Mouse (Mus musculus): ENCODE measurements at regions not wholly inside any gene's neighbourhood (a gene's known extent, or its start where the extent isn't known, plus 50 kb on each side); places are given as distances from the start of the nearest gene placed in this dataset.

- H3K27ac ChIP-seq, result no peak overlapping the region
- no peak overlapping the region for H3K4me3 ChIP-seq
- no peak for TF ChIP-seq CTCF (IDR thresholded peaks at IDR 0.05)
- no peak for DNase-seq (ENCODE audit: extremely low spot score in 1 of 2, low spot score in 2 of 2)
- intact Hi-C loops (cut with DNase I), result no loop called here
Observed at GRCm38 (mm10) chr1:56286386-56287045, 350.7 kb downstream of the Hsfy2 start.

DNA sequence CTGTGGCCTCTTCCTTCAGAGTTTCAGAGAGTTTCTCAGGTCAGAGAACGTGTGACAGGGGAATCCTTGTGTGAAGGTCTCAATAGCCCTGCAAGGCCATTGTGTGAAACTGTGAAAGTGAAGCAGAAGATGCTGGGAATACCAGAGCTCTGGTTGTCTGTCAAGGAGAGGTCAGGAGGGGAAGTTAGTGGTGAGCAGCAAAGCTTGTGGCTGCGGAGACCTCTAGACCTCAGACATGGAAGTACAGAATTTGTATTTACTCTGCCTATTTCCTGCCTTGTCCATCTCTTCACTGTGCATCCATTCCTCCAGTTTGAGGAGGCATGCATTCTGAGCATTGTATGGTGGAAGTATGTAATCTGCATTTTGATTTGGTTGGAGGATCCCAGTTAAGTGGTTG lies 375.5 kb downstream of the Hsfy2 start:
- TF ChIP-seq CTCF (IDR thresholded peaks at IDR 0.05), result no peak
- Histone ChIP-seq H3K27ac (no peak overlapping the region), H3K4me3 (no peak overlapping the region)
- intact Hi-C loops (cut with DNase I), result no loop called here
- DNase-seq (ENCODE audit: extremely low spot score in 1 of 2, low spot score in 2 of 2), result no peak

DNA sequence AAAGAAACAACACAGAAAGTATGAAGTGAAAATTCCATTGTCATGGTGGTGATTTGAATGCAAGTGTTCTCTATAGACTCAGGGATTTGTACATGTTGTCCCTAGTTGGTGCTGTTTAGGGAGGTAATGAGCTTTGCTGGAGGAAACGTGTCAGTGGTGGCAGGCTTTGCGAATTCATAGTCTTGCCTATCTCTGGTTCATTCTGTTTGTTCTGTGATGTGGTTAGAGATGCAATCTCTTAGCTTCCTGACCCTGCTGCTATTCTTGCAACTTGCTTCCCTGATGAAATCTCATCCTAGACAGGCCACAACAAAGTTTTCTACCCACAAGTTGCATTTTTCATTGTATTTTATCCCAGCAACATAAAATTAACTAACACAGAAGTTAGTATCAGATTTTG lies 376.5 kb downstream of the Hsfy2 start:
- Histone ChIP-seq H3K4me3 (no peak overlapping the region), H3K27ac (no peak overlapping the region)
- intact Hi-C loops (cut with DNase I), result no loop called here
- TF ChIP-seq CTCF (IDR thresholded peaks at IDR 0.05), result no peak
- DNase-seq (ENCODE audit: extremely low spot score in 1 of 2, low spot score in 2 of 2), result no peak

DNA sequence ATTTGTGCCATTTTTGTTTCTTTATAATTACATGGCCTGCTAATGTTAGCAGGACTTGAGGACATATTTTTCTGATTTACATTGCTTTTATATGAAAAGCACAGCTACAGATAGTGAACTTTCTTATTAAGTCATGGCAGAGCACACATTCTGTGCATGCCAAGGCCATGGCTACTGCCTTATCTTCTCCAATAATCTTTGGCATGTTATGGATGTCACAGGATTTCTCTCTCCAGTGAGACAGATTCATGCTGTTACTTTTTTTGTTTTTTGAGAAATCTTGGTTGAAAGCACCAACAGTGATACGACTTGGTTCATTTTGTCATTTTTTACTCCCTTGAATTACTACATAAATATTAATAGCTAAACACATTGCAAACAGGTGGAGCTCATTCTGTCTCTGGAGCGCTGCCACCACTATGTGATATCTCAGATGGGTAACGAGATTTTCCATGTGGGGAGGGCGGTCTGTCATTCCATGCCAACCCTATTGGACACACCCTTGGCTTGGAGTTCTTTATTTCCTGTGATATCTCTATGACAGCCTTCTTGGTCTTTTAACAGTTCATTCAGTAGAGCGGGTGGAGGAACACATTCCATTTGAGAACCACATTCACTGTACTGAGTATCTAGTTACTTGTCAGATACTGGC lies 380.3 kb downstream of the Hsfy2 start:
- DNase-seq (ENCODE audit: extremely low spot score in 1 of 2, low spot score in 2 of 2), result no peak
- H3K27ac ChIP-seq, result no peak overlapping the region
- no peak for TF ChIP-seq CTCF (IDR thresholded peaks at IDR 0.05)
- H3K4me3 ChIP-seq, result no peak overlapping the region
- intact Hi-C loops (cut with DNase I), result no loop called here

DNA sequence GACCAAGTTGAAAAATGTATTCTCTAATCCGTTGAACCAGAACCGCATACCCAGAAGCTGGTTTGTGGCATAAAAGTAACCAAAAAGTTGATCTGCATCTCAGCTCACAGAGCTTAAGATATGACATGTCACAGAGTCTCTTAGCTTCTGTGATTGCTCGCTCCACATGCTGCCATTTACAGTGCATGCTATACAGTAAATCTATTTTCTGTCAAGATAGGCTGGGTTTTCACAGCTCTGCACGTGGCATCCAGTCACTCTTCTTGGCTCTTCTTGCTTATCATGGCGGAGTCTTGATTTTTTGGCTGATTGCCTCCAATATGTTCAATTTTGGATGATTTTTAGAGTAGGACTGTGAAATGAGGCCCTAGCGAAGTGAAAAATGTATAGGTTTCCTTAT lies 397.5 kb downstream of the Hsfy2 start:
- Histone ChIP-seq H3K27ac (no peak overlapping the region), H3K4me3 (no peak overlapping the region)
- intact Hi-C loops (cut with DNase I), result loop anchor here (5.0 kb wide), 1 partner anchor 107 kb away; no protein-coding TSS in a partner anchor
- no peak for DNase-seq (ENCODE audit: extremely low spot score in 1 of 2, low spot score in 2 of 2)
- TF ChIP-seq CTCF (IDR thresholded peaks at IDR 0.05), result no peak

- intact Hi-C loops (cut with DNase I), result no loop called here
- no peak for DNase-seq (ENCODE audit: extremely low spot score in 1 of 2, low spot score in 2 of 2)
- H3K27ac ChIP-seq, result no peak overlapping the region
- no peak for TF ChIP-seq CTCF (IDR thresholded peaks at IDR 0.05)
- H3K4me3 ChIP-seq, result no peak overlapping the region
Observed at GRCm38 (mm10) chr1:56226314-56227008, 410.8 kb downstream of the Hsfy2 start.

DNA sequence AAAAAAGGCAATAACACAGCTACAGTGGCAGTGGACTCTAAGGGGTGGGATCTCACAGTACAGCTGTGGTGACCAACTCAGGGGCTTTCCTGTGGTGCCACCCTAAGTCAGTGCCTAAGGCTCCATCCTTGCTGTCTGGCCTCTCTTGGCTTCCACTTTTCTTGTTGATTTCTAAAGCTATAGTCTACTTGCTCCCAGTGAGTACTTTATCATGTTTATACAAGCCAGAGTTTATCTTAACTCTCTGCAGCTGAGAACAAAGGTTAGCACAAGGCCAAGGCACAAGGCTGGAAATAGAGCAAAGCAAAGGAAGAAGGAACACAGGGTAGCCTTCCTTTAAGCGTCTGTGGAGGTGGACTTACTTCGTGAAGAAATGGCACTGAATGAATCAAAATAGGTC lies 417.5 kb downstream of the Hsfy2 start:
- no peak overlapping the region for H3K27ac ChIP-seq
- no peak for TF ChIP-seq CTCF (IDR thresholded peaks at IDR 0.05)
- no peak for DNase-seq (ENCODE audit: extremely low spot score in 1 of 2, low spot score in 2 of 2)
- no peak overlapping the region for H3K4me3 ChIP-seq
- intact Hi-C loops (cut with DNase I), result no loop called here

GRCm38 (mm10) chr1:56210712-56211371 lies 426.4 kb downstream of the Hsfy2 start:
- TF ChIP-seq CTCF (IDR thresholded peaks at IDR 0.05), result no peak
- intact Hi-C loops (cut with DNase I), result loop anchor here (5.0 kb wide), 1 partner anchor 36 kb away; no protein-coding TSS in a partner anchor
- H3K4me3 ChIP-seq, result no peak overlapping the region
- H3K27ac ChIP-seq, result peak overlapping the region; percentile 74
- no peak for DNase-seq (ENCODE audit: extremely low spot score in 1 of 2, low spot score in 2 of 2)

GRCm38 (mm10) chr1:56206615-56207267 lies 430.5 kb downstream of the Hsfy2 start:
- DNase-seq (ENCODE audit: extremely low spot score in 1 of 2, low spot score in 2 of 2), result no peak
- no peak overlapping the region for H3K27ac ChIP-seq
- H3K4me3 ChIP-seq, result no peak overlapping the region
- intact Hi-C loops (cut with DNase I), result loop anchor here (5.0 kb wide), 1 partner anchor 79 kb away; no protein-coding TSS in a partner anchor
- TF ChIP-seq CTCF (IDR thresholded peaks at IDR 0.05), result no peak

DNA sequence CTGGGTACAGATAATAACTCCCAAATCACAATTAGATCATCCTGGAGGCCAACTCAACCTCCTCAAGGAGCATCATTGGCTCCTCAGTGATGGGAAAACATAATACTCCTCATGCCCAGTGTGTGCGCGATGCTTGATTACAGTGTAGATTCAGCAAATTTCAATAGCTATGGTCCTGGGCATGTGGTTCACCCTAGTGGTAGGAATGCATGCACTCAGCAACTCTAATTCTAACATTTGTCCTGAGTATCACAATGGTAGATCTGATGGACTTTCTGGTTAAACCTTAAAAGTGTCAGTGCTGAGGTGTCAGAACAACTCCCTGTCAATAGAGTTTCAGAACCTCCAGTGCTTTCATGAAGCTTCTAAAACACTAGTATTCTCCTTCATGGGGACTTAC lies 442.0 kb downstream of the Hsfy2 start:
- TF ChIP-seq CTCF (IDR thresholded peaks at IDR 0.05), result no peak
- no peak overlapping the region for H3K4me3 ChIP-seq
- DNase-seq (ENCODE audit: extremely low spot score in 1 of 2, low spot score in 2 of 2), result no peak
- intact Hi-C loops (cut with DNase I), result no loop called here
- H3K27ac ChIP-seq, result no peak overlapping the region

GRCm38 (mm10) chr1:56183503-56184198 lies 453.6 kb downstream of the Hsfy2 start:
- Histone ChIP-seq H3K4me3 (no peak overlapping the region), H3K27ac (no peak overlapping the region)
- intact Hi-C loops (cut with DNase I), result no loop called here
- DNase-seq (ENCODE audit: extremely low spot score in 1 of 2, low spot score in 2 of 2), result no peak
- TF ChIP-seq CTCF (IDR thresholded peaks at IDR 0.05), result no peak
